ENCODE assay signal across 10 mouse cellular contexts in genomic region chr12:82275767-82276166, GRCm38 (mm10).
DNase-seq lines count a peak whose midpoint lies in the region; ATAC-seq and TF ChIP-seq lines count a peak whose summit lies in the region.
"Had no signal": no experiment of that assay in that cellular context is flagged by ENCODE, and none has a peak within 500 bp of the region (broad histone marks: within the 10 kb centered on the region; RNA-seq: fewer than 3 reads in every experiment).

No protein-coding gene starts in this region.

- no peak for TF ChIP-seq CTCF in liver, adult 2 months (IDR thresholded peaks at IDR 0.05; ENCODE audit: low read depth, low read length)

- H3K36me3 ChIP-seq in liver, adult 2 months (ENCODE audit: control insufficient read depth, insufficient read depth, low read length): no peaks in the 10 kb centered on the region
- H3K36me3 ChIP-seq in liver, embryonic 11.5 days (ENCODE audit: control insufficient read depth, insufficient read depth, low read length): no peaks in the 10 kb centered on the region
- no peaks in the 10 kb centered on the region for H3K36me3 ChIP-seq in kidney, embryonic 16.5 days (ENCODE audit: insufficient read depth, low read length)
- H3K36me3 ChIP-seq: forebrain, embryonic 15.5 days had no signal

- no peak for TF ChIP-seq POLR2A in liver, adult 2 months (IDR thresholded peaks at IDR 0.05; ENCODE audit: extremely low read depth, insufficient read depth, low read length)

- no peak for ATAC-seq in liver, embryonic 11.5 days (replicated peaks; ENCODE audit: low FRiP score)
- ATAC-seq in kidney, embryonic 16.5 days (ENCODE audit: low FRiP score, low TSS enrichment): no peak
- ATAC-seq: forebrain, embryonic 15.5 days had no signal

- H3K9me3 ChIP-seq in liver, embryonic 11.5 days (ENCODE audit: control insufficient read depth, low read length): no peaks in the 10 kb centered on the region
- H3K9me3 ChIP-seq in kidney, embryonic 16.5 days (ENCODE audit: low read length): no peaks in the 10 kb centered on the region
- H3K9me3 ChIP-seq: forebrain, embryonic 15.5 days had no signal

- H3K79me2 ChIP-seq in liver, adult 2 months (ENCODE audit: control insufficient read depth, insufficient read depth, low read length): no peaks in the 10 kb centered on the region

- H3K4me2 ChIP-seq in liver, embryonic 11.5 days: no peak overlapping the region
- H3K4me2 ChIP-seq in kidney, embryonic 16.5 days (replicated peaks; ENCODE audit: low read depth, low read length): no peak overlapping the region
- H3K4me2 ChIP-seq: forebrain, embryonic 15.5 days had no signal

- no peak overlapping the region for H3K27ac ChIP-seq in liver, adult 2 months (replicated peaks; ENCODE audit: insufficient read depth, low read depth, low read length)
- H3K27ac ChIP-seq in liver, embryonic 11.5 days (ENCODE audit: low read depth, low read length): no peak overlapping the region; the same call in 1 of the 2 replicates
- H3K27ac ChIP-seq in kidney, embryonic 16.5 days (ENCODE audit: low read length): no peak overlapping the region
- H3K27ac ChIP-seq: forebrain, embryonic 15.5 days had no signal

- DNase-seq in liver, adult 2 months (ENCODE audit: extremely low read depth, low read depth, low spot score): peak; percentile 83
- DNase-seq in liver, embryonic 11.5 days (ENCODE audit: low spot score): no peak
- DNase-seq in brain, adult 2 months (ENCODE audit: low read depth, low spot score): peak; percentile 79
- peak; percentile 68 for DNase-seq in heart, adult 8-10 months (ENCODE audit: low spot score)
- DNase-seq in lung, postnatal 25 days (ENCODE audit: low spot score): peak; percentile 40
- DNase-seq in kidney, adult 9 months: no peak
- no peak for DNase-seq in layer of hippocampus, adult 8-10 months (ENCODE audit: low spot score in 2 of 2)
- DNase-seq: cerebellum, postnatal 36 days had no signal

- H3K4me1 ChIP-seq in liver, adult 2 months (ENCODE audit: control insufficient read depth, insufficient read depth, low read length): peaks cover 7% of the 10 kb centered on the region
- H3K4me1 ChIP-seq in liver, embryonic 11.5 days (replicated peaks; ENCODE audit: control insufficient read depth, insufficient read depth, low read length): no peaks in the 10 kb centered on the region
- no peaks in the 10 kb centered on the region for H3K4me1 ChIP-seq in kidney, embryonic 16.5 days (ENCODE audit: insufficient read depth, low read length)
- H3K4me1 ChIP-seq: forebrain, embryonic 15.5 days had no signal

- no peaks in the 10 kb centered on the region for H3K27me3 ChIP-seq in liver, adult 2 months (ENCODE audit: control insufficient read depth, insufficient read depth, low read length)
- H3K27me3 ChIP-seq in liver, embryonic 11.5 days (replicated peaks; ENCODE audit: control insufficient read depth, insufficient read depth, low read length): no peaks in the 10 kb centered on the region
- no peaks in the 10 kb centered on the region for H3K27me3 ChIP-seq in kidney, embryonic 16.5 days (ENCODE audit: insufficient read depth, low read length)
- H3K27me3 ChIP-seq: forebrain, embryonic 15.5 days had no signal

- H3K4me3 ChIP-seq in liver, adult 2 months (ENCODE audit: insufficient read depth, low read depth, low read length): no peak overlapping the region
- no peak overlapping the region for H3K4me3 ChIP-seq in liver, embryonic 11.5 days (ENCODE audit: low read depth, low read length)
- H3K4me3 ChIP-seq in kidney, embryonic 16.5 days (ENCODE audit: low read length): no peak overlapping the region
- H3K4me3 ChIP-seq: forebrain, embryonic 15.5 days had no signal

- WGBS in liver, adult 2 months: 40% methylated on average over 5 of the region's 5 CpGs
- 59% methylated on average over 5 of the region's 5 CpGs for WGBS in liver, embryonic 11.5 days
- WGBS in kidney, embryonic 16.5 days: 37% methylated on average over 5 of the region's 5 CpGs

- no peak overlapping the region for H3K9ac ChIP-seq in liver, adult 2 months (ENCODE audit: low read depth, low read length)
- no peak overlapping the region for H3K9ac ChIP-seq in liver, embryonic 11.5 days (ENCODE audit: low read depth, low read length)
- no peak overlapping the region for H3K9ac ChIP-seq in kidney, embryonic 16.5 days (replicated peaks; ENCODE audit: low read length)
- H3K9ac ChIP-seq: forebrain, embryonic 15.5 days had no signal

Comparison
In these comparisons a context has a peak if more than half of its experiments do, and no peak if none do; other contexts are left out.
1. DNase-seq: peak in liver, adult 2 months (single experiment), brain, adult 2 months (single experiment), heart, adult 8-10 months (single experiment) and lung, postnatal 25 days (single experiment); none in liver, embryonic 11.5 days (single experiment), kidney, adult 9 months (single experiment) and layer of hippocampus, adult 8-10 months (0 of 2).